Mouse (Mus musculus): ENCODE measurements at regions not wholly inside any gene's neighbourhood (a gene's known extent, or its start where the extent isn't known, plus 50 kb on each side); places are given as distances from the start of the nearest gene placed in this dataset.
"Not testable (repeated sequence)": the region's sequence is repeated elsewhere in the genome, so short reads cannot be mapped to it uniquely, and the experiment has no call there.

- not testable (repeated sequence) for H3K27me3 ChIP-seq (ENCODE audit: insufficient read depth, low read length); H3K4me1 ChIP-seq (replicated peaks; ENCODE audit: low read depth, low read length); H3K4me3 ChIP-seq (replicated peaks; ENCODE audit: low read length); H3K36me3 ChIP-seq (ENCODE audit: insufficient read depth, low read length)
- H3K9me3 ChIP-seq (ENCODE audit: low read length): peaks cover 43% of the 10 kb centered on the region
Measured at GRCm38 (mm10) chr14:19080001-19080400, 185.9 kb upstream of the Ube2e2 start.

DNA sequence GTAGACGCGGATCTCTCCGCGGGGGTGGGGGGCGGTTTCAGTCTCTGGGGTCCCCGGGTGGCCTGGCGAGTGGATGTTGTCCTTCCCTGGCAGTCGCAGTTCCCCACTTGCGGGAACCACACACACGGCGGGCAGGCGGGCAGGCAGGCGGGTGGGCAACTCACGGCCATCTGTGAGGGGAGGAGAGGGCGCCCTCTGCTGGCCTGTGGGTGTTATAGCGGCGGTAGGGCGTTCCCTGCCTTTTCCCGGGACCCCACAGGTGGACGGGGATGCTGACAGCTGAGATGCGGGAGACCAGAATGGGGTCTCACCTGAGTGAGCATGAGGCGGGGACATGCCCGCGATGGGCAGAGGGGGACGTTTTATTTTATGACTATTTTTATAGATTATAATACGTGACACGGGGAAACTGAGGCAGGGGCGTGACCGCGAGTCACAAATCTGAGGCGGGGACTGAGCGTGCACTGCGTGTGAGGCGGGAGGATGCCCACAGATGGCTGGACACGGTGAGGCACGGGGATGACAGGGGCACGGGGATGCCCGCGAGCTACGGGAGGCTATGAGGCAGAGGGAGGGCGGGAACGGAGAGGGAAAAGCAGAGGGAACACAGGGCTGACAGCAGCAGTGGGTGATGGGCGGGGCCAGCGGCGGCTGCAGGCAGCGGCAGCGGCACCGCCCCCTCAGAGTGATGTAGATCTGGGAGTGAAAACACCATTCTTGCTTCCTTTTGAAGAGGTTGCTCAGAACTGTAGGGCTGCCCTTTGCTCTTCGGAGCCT is 148.1 kb upstream of the Ube2e2 start:
- TF ChIP-seq CTCF (conservative IDR thresholded peaks at IDR 0.05; ENCODE audit: low read length): peak; percentile 84
- TF ChIP-seq NANOG (IDR thresholded peaks at IDR 0.05; ENCODE audit: borderline replicate concordance, low read length): no peak
- no peak for TF ChIP-seq POU5F1 (IDR thresholded peaks at IDR 0.05; ENCODE audit: borderline replicate concordance, low read length)
- peaks cover 3% of the 10 kb centered on the region; the same call in 1 of the 2 replicates for H3K4me1 ChIP-seq (replicated peaks; ENCODE audit: low read depth, low read length)
- H3K36me3 ChIP-seq (ENCODE audit: insufficient read depth, low read length): no peaks in the 10 kb centered on the region
- H3K4me3 ChIP-seq (replicated peaks; ENCODE audit: low read length): peak overlapping the region; percentile 81
- no peaks in the 10 kb centered on the region for H3K9me3 ChIP-seq (ENCODE audit: low read length)
- H3K27me3 ChIP-seq (ENCODE audit: insufficient read depth, low read length): peaks cover 12% of the 10 kb centered on the region

DNA sequence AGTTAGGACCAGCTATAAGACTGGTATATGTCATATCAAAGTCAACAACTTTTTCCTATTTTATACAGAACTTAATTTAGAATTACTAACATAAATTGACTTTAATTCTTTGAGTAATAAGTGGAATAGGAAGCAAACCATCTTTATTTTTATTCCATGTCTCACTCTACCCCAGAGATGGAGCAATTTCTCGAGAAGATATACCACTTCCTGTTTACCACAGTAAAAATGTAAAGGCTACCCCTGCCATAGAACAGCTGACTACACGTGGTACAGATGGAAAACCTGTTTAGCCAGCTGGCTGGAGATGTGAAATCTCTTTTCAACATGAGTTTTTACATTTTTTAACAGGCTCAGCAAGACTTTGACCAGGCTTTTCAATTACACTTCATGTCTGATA is 126.0 kb upstream of the Ube2e2 start:
- Histone ChIP-seq H3K9me3 (ENCODE audit: low read length) (no peaks in the 10 kb centered on the region), H3K4me1 (replicated peaks; ENCODE audit: low read depth, low read length) (no peaks in the 10 kb centered on the region), H3K4me3 (replicated peaks; ENCODE audit: low read length) (no peak overlapping the region), H3K36me3 (ENCODE audit: insufficient read depth, low read length) (no peaks in the 10 kb centered on the region), H3K27me3 (ENCODE audit: insufficient read depth, low read length) (no peaks in the 10 kb centered on the region)
- no peak for TF ChIP-seq POU5F1 (IDR thresholded peaks at IDR 0.05; ENCODE audit: borderline replicate concordance, low read length)
- TF ChIP-seq NANOG (IDR thresholded peaks at IDR 0.05; ENCODE audit: borderline replicate concordance, low read length): no peak
- TF ChIP-seq CTCF (conservative IDR thresholded peaks at IDR 0.05; ENCODE audit: low read length): no peak

DNA sequence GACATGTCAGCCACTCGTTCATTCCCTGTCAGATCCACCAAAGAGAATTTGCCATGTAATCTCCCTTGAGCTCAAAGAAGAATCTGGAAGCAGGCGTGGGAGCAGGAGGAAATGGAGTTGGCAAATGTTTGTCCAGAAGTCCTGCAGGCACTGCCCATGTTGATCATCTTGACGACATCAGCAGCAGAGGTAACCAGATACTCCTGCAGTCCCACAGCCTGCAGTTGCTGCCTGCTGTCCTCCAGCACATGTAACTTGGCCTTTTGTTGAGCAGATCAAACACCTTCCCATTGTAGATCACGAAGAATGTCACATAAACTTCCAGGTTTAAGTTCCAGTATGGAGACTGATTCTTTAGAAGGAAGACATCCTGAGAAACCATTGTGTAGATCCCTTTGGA is 121.3 kb upstream of the Ube2e2 start:
- H3K36me3 ChIP-seq (ENCODE audit: insufficient read depth, low read length): no peaks in the 10 kb centered on the region
- no peaks in the 10 kb centered on the region for H3K4me1 ChIP-seq (replicated peaks; ENCODE audit: low read depth, low read length)
- no peaks in the 10 kb centered on the region for H3K27me3 ChIP-seq (ENCODE audit: insufficient read depth, low read length)
- no peaks in the 10 kb centered on the region for H3K9me3 ChIP-seq (ENCODE audit: low read length)
- H3K4me3 ChIP-seq (replicated peaks; ENCODE audit: low read length): no peak overlapping the region
- TF ChIP-seq CTCF (conservative IDR thresholded peaks at IDR 0.05; ENCODE audit: low read length): no peak
- no peak for TF ChIP-seq POU5F1 (IDR thresholded peaks at IDR 0.05; ENCODE audit: borderline replicate concordance, low read length)
- no peak for TF ChIP-seq NANOG (IDR thresholded peaks at IDR 0.05; ENCODE audit: borderline replicate concordance, low read length)

DNA sequence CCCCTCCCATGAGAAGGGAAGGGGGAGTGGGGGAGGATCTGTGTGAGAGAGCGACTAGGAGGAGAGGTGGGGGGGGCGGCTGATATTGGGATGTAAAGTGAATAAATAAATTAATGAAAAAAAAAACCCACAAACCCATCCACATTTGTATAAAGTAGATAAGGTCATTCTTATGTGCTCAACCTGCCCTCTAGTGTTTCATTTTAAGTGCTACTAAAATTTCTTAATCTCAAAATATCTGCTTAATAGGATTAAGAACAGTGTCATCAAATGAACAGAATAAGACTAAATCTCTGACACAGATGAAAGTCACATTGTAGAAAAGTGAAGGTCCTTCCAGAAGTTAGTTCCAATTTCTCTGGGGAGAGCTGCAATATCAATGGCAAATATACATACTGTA is 119.5 kb upstream of the Ube2e2 start:
- H3K27me3 ChIP-seq (ENCODE audit: insufficient read depth, low read length); H3K9me3 ChIP-seq (ENCODE audit: low read length); H3K4me3 ChIP-seq (replicated peaks; ENCODE audit: low read length); H3K36me3 ChIP-seq (ENCODE audit: insufficient read depth, low read length); H3K4me1 ChIP-seq (replicated peaks; ENCODE audit: low read depth, low read length): not testable (repeated sequence)

DNA sequence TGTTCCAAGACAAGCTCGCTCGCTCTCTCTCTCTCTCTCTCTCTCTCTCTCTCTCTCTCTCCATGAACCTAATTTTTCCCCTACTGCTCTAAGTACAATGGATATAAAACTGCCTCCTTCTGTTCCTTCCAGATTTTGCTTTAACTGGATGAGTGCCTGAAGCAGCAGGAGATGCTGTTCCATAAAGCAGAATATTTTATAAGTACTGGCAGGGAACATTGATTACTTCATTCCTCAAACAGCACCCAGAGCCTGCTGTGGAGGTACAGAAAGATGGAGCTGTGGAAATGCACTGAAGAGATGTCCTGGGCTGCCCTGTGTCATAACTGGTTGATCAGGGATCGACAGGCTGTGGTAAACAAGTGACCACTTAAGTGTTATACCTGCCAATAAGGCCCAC is 89.8 kb upstream of the Ube2e2 start:
- Histone ChIP-seq H3K9me3 (ENCODE audit: low read length) (no peaks in the 10 kb centered on the region), H3K36me3 (ENCODE audit: insufficient read depth, low read length) (no peaks in the 10 kb centered on the region), H3K27me3 (ENCODE audit: insufficient read depth, low read length) (no peaks in the 10 kb centered on the region), H3K4me1 (replicated peaks; ENCODE audit: low read depth, low read length) (no peaks in the 10 kb centered on the region), H3K4me3 (replicated peaks; ENCODE audit: low read length) (no peak overlapping the region)
- TF ChIP-seq NANOG (IDR thresholded peaks at IDR 0.05; ENCODE audit: borderline replicate concordance, low read length): no peak
- TF ChIP-seq POU5F1 (IDR thresholded peaks at IDR 0.05; ENCODE audit: borderline replicate concordance, low read length): no peak
- TF ChIP-seq CTCF (conservative IDR thresholded peaks at IDR 0.05; ENCODE audit: low read length): no peak

GRCm38 (mm10) chr14:18963864-18964263 is 69.8 kb upstream of the Ube2e2 start:
- Histone ChIP-seq H3K27me3 (ENCODE audit: insufficient read depth, low read length) (no peaks in the 10 kb centered on the region), H3K36me3 (ENCODE audit: insufficient read depth, low read length) (no peaks in the 10 kb centered on the region), H3K4me3 (replicated peaks; ENCODE audit: low read length) (no peak overlapping the region), H3K9me3 (ENCODE audit: low read length) (no peaks in the 10 kb centered on the region), H3K4me1 (replicated peaks; ENCODE audit: low read depth, low read length) (peaks cover 17% of the 10 kb centered on the region)
- no peak for TF ChIP-seq NANOG (IDR thresholded peaks at IDR 0.05; ENCODE audit: borderline replicate concordance, low read length)
- TF ChIP-seq POU5F1 (IDR thresholded peaks at IDR 0.05; ENCODE audit: borderline replicate concordance, low read length): no peak
- no peak for TF ChIP-seq CTCF (conservative IDR thresholded peaks at IDR 0.05; ENCODE audit: low read length)

GRCm38 (mm10) chr14:18963287-18963686 is 69.2 kb upstream of the Ube2e2 start:
- no peak for TF ChIP-seq NANOG (IDR thresholded peaks at IDR 0.05; ENCODE audit: borderline replicate concordance, low read length)
- no peak for TF ChIP-seq POU5F1 (IDR thresholded peaks at IDR 0.05; ENCODE audit: borderline replicate concordance, low read length)
- TF ChIP-seq CTCF (conservative IDR thresholded peaks at IDR 0.05; ENCODE audit: low read length): no peak
- Histone ChIP-seq H3K4me3 (replicated peaks; ENCODE audit: low read length) (no peak overlapping the region), H3K9me3 (ENCODE audit: low read length) (no peaks in the 10 kb centered on the region), H3K27me3 (ENCODE audit: insufficient read depth, low read length) (no peaks in the 10 kb centered on the region), H3K36me3 (ENCODE audit: insufficient read depth, low read length) (no peaks in the 10 kb centered on the region), H3K4me1 (replicated peaks; ENCODE audit: low read depth, low read length) (peaks cover 17% of the 10 kb centered on the region)
